Mouse (Mus musculus) kidney, embryonic 14.5 days (tissue): ENCODE results near the gene Tmem234. TPM values are rescaled to one million over a fixed set of nuclear protein-coding genes. Genes with fewer than 3 reads are reported as not detected.

Experiments
- ATAC-seq: fragments of 200-750 bp; cut with Nextera tagmentation; 2 replicates; pipeline ENCODE4 v1.8.0; 2017; ENCODE audit warnings: moderate number of reproducible peaks, mild to moderate bottlenecking, moderate TSS enrichment, moderate library complexity; ENCODE audit not compliant: low FRiP score, low TSS enrichment
- H3K27ac ChIP-seq: fragments of 300-500 bp; sonication (generic); 2 replicates; pipeline ENCODE4 v1.5.1; 2014; ENCODE audit warnings: low read depth, mild to moderate bottlenecking, low read length, moderate library complexity, mixed read lengths
- H3K27me3 ChIP-seq: fragments of 300-500 bp; sonication (generic); 2 replicates; pipeline ENCODE4 v1.6.1; 2014; ENCODE audit warnings: mild to moderate bottlenecking, low read length; ENCODE audit not compliant: control insufficient read depth, insufficient read depth
- H3K36me3 ChIP-seq: fragments of 300-500 bp; sonication (generic); 2 replicates; pipeline ENCODE4 v1.6.1; 2014; ENCODE audit warnings: low read length, mixed read lengths; ENCODE audit not compliant: control insufficient read depth, insufficient read depth
- H3K4me1 ChIP-seq: fragments of 300-500 bp; sonication (generic); 2 replicates; pipeline ENCODE4 v1.6.1; 2014; ENCODE audit warnings: low read length, mixed read lengths; ENCODE audit not compliant: control insufficient read depth, insufficient read depth
- H3K4me2 ChIP-seq: fragments of 300-500 bp; sonication (generic); replicated peaks from 2 replicates; pipeline ENCODE4 v1.6.1; 2014; ENCODE audit warnings: low read depth, mild to moderate bottlenecking, low read length
- H3K4me3 ChIP-seq: fragments of 300-500 bp; sonication (generic); 2 replicates; pipeline ENCODE4 v1.5.1; 2014; ENCODE audit warnings: mild to moderate bottlenecking, low read length
- H3K9ac ChIP-seq: fragments of 300-500 bp; sonication (generic); 2 replicates; pipeline ENCODE4 v1.6.1; 2014; ENCODE audit warnings: low read depth, mild to moderate bottlenecking, low read length, moderate library complexity
- H3K9me3 ChIP-seq: fragments of 300-500 bp; sonication (generic); 2 replicates; pipeline ENCODE4 v1.6.1; 2016; ENCODE audit warnings: low read length; ENCODE audit not compliant: control insufficient read depth
- WGBS: fragments of 180-500 bp; shearing (Covaris S2); extraction: QIAGEN DNeasy Blood & Tissue Kit; methylation state at CpG from one replicate; pipeline ENCODE4 v1.1.7; 2014; 5-methylcytosine and 5-hydroxymethylcytosine counted together
- polyA plus RNA-seq: library from polyadenylated mRNA; unstranded; fragments of >200 nt; fragmentation: Nextera tagmentation; extraction: Ambion mirVana; gene quantifications from 2 replicates; pipeline ENCODE4 v1.2.1, GENCODE M21; 2014

Gene Tmem234
- polyA plus RNA-seq, 1 experiment from 2014 or later, result 213 TPM

DNA sequence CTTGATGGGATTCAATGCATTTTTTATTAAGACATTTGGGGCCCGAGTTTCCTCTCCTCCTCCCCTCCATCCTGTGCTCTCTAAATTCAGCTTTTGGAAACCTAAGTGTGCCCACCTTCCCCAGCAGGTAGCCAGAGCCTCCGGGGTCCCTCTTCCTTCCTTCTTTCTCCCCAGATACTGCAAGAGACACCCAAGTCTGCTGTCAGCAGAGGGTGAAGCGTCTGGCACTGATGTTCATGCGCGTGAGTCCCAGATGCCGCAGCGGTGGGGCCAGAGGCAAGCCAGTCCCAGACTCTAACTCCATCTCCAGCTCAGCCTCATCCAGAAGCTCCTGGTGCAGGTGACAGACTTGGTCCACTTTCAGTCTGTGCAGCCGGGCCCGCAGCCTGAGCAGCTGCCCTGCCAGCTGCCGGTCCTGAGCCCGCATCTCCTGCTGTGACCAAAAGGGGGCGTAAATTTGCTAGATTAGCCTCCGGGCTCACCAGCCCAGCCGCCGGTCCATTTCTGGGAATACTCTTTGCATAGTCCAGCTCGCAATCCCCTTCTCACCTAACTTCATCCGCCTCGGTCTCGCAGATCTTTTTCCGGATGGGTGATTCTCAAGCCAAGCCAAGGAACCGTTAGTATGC lies 23.5 kb upstream of the Tmem234 start:
- Histone ChIP-seq H3K9ac (peak overlapping the region; percentile 9; the same call in 1 of the 2 replicates), H3K4me3 (peak overlapping the region; percentile 3; the same call in 1 of the 2 replicates), H3K27ac (no peak overlapping the region; the same call in 1 of the 2 replicates), H3K4me2 (peak overlapping the region; percentile 30), H3K4me1 (peaks cover 10% of the 10 kb centered on the region), H3K36me3 (no peaks in the 10 kb centered on the region), H3K9me3 (no peaks in the 10 kb centered on the region), H3K27me3 (no peaks in the 10 kb centered on the region)
- 37% methylated on average over 21 of the region's 21 CpGs for WGBS
- ATAC-seq, result no peak

DNA sequence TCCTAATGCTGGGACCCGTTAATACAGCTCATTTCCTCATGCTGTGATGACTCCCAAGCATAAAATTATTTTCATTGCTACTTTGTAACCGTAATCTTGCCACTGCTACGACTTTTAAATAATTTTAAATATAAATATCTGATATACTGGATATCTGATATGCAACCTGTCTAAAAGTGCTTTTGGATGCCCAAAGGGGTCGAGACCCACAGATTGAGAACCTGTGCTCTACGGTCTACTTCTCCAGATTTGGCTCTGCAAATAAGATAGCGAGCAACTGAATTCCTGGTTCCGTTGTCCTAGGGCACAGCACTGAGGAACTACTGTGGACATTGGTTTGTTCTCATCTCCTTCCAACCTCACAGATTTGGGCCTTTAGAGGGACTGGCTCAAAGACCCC lies 22.8 kb upstream of the Tmem234 start:
- Histone ChIP-seq H3K27ac (peak overlapping the region; percentile 17; the same call in 1 of the 2 replicates), H3K36me3 (no peaks in the 10 kb centered on the region), H3K27me3 (no peaks in the 10 kb centered on the region), H3K9me3 (no peaks in the 10 kb centered on the region), H3K4me3 (no peak overlapping the region; the same call in 1 of the 2 replicates), H3K4me1 (peaks cover 10% of the 10 kb centered on the region), H3K9ac (peak overlapping the region; percentile 23; the same call in 1 of the 2 replicates), H3K4me2 (no peak overlapping the region; the same call in 1 of the 2 replicates)
- 80% methylated on average over 7 of the region's 7 CpGs for WGBS
- no peak for ATAC-seq

DNA sequence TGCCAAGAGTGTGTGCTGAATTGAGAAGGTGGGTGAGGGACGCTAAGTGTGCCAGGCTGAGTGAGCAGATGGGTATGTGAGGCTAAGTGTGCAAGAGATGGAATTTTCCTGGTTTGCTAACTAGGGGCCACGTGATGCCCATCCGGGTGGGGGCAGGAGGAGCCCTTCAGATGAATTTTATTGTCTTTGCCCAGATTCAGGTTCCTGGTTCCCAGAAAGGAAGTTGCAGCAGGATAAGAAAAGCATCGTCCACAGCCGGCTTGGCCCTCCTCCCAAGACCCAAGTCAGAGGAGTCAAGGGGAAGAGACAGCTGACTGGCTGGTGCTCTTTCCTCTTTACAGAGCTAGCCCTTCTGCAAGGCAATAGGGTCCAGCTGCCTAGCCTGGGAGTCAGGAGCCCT lies 22.0 kb upstream of the Tmem234 start, which contains the start of gene Fam167b:
Gene Fam167b, minus strand, starts transcription at position 84 of the 400 bp plus-strand sequence.
- Histone ChIP-seq H3K4me3 (peak within 1 kb of the TSS; percentile 3; the same call in 1 of the 2 replicates), H3K27ac (peak within 1 kb of the TSS; percentile 17; the same call in 1 of the 2 replicates), H3K36me3 (no peaks in the 10 kb centered on the region), H3K9me3 (no peaks in the 10 kb centered on the region), H3K9ac (peak within 1 kb of the TSS; percentile 23; the same call in 1 of the 2 replicates), H3K4me2 (peak within 1 kb of the TSS; percentile 30), H3K4me1 (peaks cover 10% of the 10 kb centered on the region), H3K27me3 (no peaks in the 10 kb centered on the region)
- no peak for ATAC-seq
- WGBS, result 82% methylated on average over 5 of the region's 5 CpGs

DNA sequence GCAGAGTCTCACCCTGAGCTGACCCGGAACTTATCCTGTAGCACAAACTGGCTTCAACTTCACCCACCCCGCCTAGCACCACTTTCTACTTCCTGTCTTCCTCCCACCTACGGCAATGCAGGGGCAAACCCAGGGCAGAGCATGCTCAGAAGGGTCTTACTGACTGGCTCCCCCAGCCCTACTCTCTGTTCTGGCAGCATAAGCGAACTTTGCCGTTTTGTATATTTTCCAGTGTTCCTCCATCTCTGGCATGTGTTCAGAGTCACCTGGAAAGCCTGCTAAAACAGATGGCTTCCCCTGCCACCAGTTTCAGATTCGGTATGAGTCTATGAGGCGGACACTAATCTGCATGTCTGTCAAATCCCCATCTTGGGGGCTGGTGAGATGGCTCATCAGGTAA lies 20.1 kb upstream of the Tmem234 start:
- Histone ChIP-seq H3K4me3 (no peak overlapping the region), H3K4me2 (no peak overlapping the region), H3K9ac (no peak overlapping the region), H3K36me3 (no peaks in the 10 kb centered on the region), H3K9me3 (no peaks in the 10 kb centered on the region), H3K4me1 (peaks cover 14% of the 10 kb centered on the region), H3K27ac (no peak overlapping the region), H3K27me3 (no peaks in the 10 kb centered on the region)
- 62% methylated on average over 7 of the region's 7 CpGs for WGBS
- no peak for ATAC-seq

DNA sequence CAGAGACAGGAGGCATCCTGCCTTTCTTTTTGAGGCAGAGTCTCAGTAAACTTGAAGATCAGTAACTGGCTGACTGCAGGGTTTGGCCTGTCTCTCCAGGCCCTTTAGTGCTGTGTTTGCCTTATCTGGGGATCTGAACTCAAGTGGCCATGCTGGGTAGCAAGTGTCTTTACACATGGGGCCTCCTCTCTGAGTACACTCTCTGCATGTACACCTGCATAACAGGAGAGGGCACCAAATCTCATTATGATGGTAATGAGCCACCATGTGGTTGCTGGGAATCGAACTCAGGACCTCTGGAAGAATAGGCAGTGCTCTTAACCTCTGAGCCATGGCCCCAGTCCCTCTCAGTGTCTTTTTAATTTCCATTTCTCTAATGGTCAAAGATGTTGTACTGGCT lies 18.2 kb upstream of the Tmem234 start:
- H3K27ac ChIP-seq, result no peak overlapping the region
- no peaks in the 10 kb centered on the region for H3K9me3 ChIP-seq
- H3K27me3 ChIP-seq, result no peaks in the 10 kb centered on the region
- H3K4me3 ChIP-seq, result no peak overlapping the region
- H3K9ac ChIP-seq, result no peak overlapping the region
- no peak for ATAC-seq
- H3K4me2 ChIP-seq, result no peak overlapping the region
- peaks cover 12% of the 10 kb centered on the region for H3K4me1 ChIP-seq
- 82% methylated on average over 1 of the region's 1 CpGs for WGBS
- no peaks in the 10 kb centered on the region for H3K36me3 ChIP-seq

DNA sequence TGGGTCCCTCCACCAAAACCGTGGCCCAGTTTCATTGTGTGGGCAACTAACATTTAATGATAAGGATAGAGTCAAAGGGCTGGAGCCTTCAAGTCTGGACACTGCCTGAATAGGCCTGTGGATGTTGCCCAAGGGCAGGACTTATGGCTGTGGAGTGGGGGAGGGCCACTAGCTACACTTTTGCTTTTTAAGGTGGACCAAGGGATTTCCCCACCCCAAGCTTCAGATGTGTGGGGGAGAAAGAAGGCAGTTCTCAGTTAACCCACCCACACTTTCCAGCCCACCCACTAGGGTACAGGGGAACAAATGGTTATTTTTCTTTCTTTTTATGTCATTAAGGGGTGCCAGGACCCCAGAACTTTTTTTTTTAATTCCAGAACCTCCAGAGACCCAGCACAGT lies 16.1 kb upstream of the Tmem234 start:
- peak overlapping the region; percentile 41; the same call in 1 of the 2 replicates for H3K4me3 ChIP-seq
- peaks cover 12% of the 10 kb centered on the region for H3K4me1 ChIP-seq
- WGBS, result 70% methylated on average over 1 of the region's 1 CpGs
- no peak for ATAC-seq
- H3K27ac ChIP-seq, result peak overlapping the region; percentile 53; the same call in 1 of the 2 replicates
- peak overlapping the region; percentile 68 for H3K4me2 ChIP-seq
- no peaks in the 10 kb centered on the region for H3K36me3 ChIP-seq
- no peaks in the 10 kb centered on the region for H3K9me3 ChIP-seq
- no peak overlapping the region for H3K9ac ChIP-seq
- no peaks in the 10 kb centered on the region for H3K27me3 ChIP-seq

DNA sequence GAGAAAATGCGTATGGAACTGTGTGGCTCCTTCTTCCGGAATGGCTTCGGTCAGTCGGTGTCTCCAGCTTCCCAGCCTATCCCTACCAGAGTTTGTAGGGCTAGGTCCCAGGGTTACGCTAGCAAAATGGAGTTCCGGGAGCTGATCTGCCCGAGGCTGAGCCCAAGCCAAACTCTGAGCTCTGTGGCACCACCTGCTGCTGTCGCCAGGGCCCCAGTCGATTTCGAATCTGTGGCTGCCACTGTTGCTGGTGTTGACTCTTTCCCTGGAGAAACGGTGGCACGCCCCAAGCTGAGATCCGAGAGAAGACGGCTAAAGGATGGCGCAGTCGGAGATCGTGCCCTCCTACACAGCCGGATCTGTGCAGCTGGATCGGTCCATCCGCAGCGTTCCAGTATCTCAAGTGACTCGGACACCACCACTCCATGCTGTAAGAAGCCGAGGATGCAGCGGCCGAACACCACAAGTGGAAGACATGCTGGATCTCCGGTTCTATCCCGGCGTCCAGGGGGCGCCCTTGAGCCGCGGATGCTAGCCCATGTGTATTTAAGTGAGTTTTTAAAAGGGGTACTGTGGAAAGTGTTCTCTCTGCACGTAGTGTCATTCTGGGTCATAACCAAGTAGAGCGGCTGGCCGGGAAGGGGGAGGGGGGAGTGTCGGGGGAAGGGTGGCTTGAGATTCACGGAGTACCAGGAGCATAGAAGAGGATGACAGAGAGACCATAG lies 15.4 kb upstream of the Tmem234 start:
- peaks cover 12% of the 10 kb centered on the region for H3K4me1 ChIP-seq
- peak overlapping the region; percentile 53 for H3K9ac ChIP-seq
- H3K27ac ChIP-seq, result peak overlapping the region; percentile 53; the same call in 1 of the 2 replicates
- H3K9me3 ChIP-seq, result no peaks in the 10 kb centered on the region
- H3K27me3 ChIP-seq, result no peaks in the 10 kb centered on the region
- 1% methylated on average over 36 of the region's 36 CpGs for WGBS
- peak overlapping the region; percentile 41 for H3K4me3 ChIP-seq
- H3K36me3 ChIP-seq, result no peaks in the 10 kb centered on the region
- peak overlapping the region; percentile 68 for H3K4me2 ChIP-seq
- ATAC-seq, result peak; percentile 78

DNA sequence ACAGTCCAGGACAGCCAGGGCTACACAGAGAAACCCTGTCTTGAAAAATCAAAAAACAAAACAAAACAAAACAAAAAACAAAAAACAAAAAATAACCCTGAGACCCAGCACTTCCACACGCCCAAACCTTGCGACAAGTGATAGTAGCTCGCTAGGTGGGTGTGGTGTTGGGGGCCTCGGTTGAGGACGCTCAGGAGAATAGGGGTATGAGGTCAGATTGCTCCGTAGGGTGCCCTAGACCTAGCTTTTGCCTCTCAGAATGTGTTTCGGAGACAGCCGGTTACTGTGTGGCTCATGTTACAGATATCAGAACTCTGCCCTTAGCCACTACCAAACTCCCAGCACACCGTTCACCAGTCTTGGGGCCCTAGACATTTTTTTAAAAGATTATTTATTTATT lies 14.7 kb upstream of the Tmem234 start:
- WGBS, result 67% methylated on average over 9 of the region's 9 CpGs
- Histone ChIP-seq H3K4me1 (peaks cover 12% of the 10 kb centered on the region), H3K27ac (no peak overlapping the region), H3K4me3 (peak overlapping the region; percentile 41; the same call in 1 of the 2 replicates), H3K27me3 (no peaks in the 10 kb centered on the region), H3K4me2 (peak overlapping the region; percentile 68; the same call in 1 of the 2 replicates), H3K36me3 (peaks cover 3% of the 10 kb centered on the region; the same call in 1 of the 2 replicates), H3K9ac (no peak overlapping the region), H3K9me3 (no peaks in the 10 kb centered on the region)
- ATAC-seq, result no peak

DNA sequence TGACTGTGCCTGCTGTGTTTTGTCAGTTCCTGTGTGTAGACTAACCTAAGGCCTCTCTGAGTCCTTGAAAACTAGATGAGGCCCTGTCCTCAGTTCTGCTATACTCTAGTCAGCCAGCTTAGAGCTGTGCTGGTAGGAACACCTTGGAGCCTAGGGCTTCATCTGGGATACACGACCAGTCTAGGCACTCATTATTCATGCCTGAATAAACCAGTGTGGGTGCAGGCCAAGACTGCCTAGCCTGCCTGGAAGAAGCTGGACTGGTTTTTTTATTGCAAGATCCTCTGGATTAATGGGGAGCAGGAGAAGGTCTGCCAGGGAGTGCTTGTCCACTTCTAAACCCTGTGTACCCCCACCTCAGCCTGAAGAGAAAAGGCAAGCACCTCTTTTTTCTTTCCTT lies 13.5 kb upstream of the Tmem234 start:
- peaks cover 8% of the 10 kb centered on the region for H3K4me1 ChIP-seq
- H3K27me3 ChIP-seq, result no peaks in the 10 kb centered on the region
- no peak overlapping the region for H3K4me3 ChIP-seq
- WGBS, result 23% methylated on average over 1 of the region's 1 CpGs
- H3K4me2 ChIP-seq, result no peak overlapping the region
- peaks cover 15% of the 10 kb centered on the region for H3K36me3 ChIP-seq
- no peak overlapping the region; the same call in 1 of the 2 replicates for H3K9ac ChIP-seq
- H3K27ac ChIP-seq, result peak overlapping the region; percentile 24; the same call in 1 of the 2 replicates
- ATAC-seq, result no peak
- no peaks in the 10 kb centered on the region for H3K9me3 ChIP-seq
